Mouse (Mus musculus) thymus, postnatal 36 days (tissue): ENCODE data around the gene Prkce.

ENCODE experiments used
- DNase-seq, 2 experiments: peaks; one replicate each; pipeline ENCODE4 v3.0.0; 2022; ENCODE audit warnings: mixed read lengths in 2 of 2

Gene Prkce

DNA sequence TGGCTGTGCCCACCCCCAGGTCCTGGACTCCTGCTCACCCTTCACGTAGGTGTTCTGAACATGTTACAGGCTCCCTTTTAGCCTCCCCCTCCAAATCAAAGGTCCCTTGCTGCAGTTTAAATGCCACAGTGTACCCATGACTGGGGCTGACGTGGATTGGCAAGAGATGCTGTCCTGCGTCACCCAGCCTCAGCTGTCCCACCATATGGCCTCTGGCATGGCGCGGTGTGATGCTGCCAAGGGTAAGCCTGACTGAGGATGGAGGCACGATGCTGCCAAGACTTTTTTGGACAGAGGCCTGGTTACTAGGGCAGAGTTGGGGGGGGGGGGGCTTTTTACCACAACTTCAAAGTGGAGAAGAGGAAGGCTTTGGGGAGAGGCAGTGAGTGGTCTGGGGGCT, 98.5 kb downstream of the Prkce start:
- DNase-seq = no peak

DNA sequence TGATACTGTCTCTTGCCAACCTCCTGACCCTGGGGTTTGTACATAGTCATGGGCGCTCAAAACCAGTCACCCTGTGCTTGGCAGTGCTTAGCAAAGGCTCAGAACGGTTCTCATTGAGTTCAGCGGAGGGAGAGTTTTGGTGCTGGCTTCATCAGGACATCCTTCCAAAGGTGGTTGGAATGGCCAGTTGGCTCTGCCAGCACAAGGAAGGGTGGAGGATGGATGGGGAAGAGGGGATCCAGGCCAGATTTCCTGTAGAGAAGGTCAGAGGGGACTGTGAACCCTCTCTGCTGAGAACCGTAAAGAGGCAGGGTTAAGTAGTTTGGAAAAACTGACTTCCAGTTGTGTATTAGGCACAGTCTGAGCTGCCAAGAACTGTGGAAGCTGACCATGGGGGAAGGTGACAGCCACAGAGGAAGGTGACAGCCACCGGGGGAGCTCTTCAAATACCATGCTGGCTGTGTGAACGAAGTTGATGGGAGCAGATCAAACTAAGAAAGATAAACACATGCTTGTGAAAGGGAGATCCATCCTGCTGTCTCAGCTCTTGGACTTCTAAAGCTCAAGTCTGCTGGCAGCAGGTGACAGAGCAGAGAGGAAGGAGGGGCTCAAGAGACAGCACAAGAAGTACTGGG, 99.7 kb downstream of the Prkce start:
- no peak for DNase-seq

DNA sequence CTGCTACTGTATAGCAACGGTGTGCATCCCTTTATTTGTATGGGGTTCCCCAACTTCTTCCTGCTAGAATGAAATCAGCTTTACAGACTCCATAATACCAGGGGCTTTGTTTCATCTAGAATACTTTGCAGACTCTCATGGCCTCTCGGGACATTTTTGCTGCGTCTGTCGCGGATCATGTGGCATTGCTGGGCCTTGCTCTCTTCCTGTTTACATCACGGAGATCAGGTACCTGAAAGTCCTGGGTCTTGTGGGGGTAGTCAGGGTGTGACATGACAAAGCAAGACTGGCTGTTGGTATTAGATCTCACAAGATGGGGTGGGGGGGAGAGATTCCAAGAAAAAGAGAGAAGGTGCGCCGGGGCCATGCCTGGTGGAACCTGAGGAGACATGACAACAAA, 102.1 kb downstream of the Prkce start:
- DNase-seq = no peak

DNA sequence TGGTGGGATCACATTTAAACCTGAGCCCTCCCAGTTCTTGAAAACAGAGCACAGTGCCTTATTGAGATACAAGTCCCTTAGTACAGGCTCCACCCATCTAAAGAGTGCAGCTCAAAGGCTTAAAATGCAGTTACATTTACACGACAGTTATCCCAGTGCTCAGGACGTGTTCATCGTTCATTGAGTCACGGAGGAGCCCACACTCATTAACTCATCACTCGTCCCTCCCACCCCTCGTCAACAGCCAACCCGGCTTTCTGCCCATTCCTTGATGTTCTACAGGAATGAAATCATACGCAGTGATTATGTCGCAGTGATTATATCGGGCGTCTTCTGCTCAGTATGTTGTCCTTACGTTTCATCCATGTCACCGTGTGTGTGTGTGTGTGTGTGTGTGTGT, 102.9 kb downstream of the Prkce start:
- no peak for DNase-seq

DNA sequence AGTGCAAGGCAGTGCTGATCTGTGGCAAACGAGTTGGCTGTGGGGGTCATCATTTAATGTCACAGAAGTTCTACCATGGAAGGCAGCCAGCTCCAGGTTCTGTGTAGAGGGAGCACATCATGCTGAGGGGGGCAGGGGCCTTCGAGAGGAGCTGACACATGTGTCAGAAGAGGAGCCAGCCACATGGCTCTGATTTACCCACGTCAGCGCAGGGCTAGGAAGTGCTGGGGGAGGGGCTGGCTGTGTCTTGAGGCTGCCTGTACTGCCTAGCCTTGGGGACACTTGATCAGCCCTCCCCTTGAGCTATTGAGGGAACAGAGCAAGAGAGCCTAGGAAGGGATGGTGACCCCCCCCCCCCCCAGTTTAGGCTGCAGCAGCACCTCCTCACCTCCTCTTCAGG, 103.7 kb downstream of the Prkce start:
- no peak for DNase-seq

DNA sequence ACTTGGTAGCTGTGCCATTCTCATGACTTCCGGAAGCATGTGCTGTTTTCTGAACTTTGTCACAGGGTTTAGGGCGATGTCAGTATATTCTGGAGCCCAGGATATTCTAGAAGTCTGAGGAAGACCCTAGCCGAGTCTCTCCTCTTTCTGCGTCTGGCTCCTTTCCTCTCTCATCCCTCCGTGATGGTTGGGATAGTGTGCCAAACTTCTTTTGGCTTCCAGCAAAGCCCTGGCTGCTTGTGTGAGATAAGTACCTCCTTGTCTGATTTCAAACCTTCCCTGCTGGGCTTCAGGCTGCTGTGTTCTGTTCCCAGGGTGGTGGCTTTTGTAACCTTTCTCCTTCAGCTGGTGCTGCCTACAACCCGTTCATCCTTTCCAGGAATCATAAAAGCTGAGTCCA, 105.4 kb downstream of the Prkce start:
- DNase-seq = no peak

DNA sequence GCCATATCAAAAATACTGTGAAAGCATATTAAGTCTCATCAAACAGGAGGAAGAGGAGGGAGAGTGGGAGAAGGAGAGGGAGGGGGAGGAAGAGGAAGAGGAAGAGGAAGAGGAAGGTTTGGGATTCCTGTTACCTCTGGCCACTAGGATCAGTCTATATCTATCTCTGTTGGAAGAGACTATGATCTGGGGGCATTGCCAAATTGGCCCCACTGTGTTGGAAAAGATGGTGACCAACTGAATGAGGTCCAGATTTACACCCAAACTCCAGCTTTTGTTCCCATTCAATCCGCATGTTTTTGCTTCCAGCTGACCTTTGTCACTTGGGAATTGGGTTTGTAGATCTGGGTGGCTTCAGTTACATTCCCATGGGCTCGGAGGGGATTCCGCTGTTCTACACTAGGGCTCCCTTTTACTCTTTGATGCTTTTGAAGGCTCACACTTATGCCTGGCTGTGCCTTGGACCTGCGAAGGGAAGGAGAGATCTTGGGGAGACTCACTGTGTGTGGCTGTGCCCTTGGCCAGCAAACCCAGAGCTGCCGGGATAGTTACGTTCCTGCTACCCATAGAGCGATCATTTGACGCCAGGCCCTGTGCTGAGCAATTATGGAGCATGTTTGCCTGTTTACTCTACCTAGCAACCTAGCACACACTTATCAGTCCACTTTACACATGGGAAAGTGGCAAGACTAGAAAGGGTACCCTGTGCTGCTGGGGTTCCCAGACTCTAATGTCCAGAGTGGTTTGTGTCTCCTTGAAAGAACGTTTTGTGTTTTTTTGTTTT, 106.2 kb downstream of the Prkce start:
- no peak for DNase-seq

DNA sequence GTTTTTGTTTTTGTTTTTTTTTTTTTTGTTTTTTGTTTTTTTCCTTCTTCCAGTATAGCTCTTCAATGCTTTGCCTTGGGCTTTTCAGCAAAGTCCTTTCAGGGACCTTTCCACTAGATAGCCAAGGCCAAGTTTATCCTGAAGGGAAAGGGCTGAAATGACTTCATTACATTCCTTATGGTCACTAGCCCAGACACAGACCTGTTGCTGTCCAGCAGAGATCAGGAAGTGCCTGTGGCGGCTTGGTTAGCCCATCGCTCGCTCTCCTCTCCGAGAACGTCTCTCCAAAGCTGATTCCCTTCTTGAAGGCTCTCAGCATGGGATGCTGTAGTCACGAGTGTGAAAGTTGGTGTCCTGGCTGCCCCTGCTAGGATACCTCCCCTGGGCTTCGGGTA, 106.8 kb downstream of the Prkce start:
- DNase-seq = no peak

DNA sequence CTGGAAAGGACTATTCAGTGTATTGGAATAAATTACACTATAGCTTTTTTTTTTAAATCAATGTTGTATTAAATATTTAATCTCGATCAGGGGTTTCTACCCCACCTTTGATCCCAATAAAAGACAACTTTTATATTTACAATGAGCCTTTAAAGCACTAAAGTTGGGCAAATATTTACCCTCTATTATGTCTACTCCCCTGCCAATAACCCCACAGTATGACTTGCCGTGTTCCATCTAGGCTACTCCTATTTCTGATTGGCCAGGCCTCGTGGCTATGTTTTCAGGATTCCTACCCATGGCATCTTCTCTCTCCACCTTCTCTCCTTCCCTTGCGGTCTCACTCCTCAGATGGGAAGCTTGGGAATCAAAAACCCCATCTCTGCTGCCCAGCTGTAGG, 108.8 kb downstream of the Prkce start:
- no peak for DNase-seq

DNA sequence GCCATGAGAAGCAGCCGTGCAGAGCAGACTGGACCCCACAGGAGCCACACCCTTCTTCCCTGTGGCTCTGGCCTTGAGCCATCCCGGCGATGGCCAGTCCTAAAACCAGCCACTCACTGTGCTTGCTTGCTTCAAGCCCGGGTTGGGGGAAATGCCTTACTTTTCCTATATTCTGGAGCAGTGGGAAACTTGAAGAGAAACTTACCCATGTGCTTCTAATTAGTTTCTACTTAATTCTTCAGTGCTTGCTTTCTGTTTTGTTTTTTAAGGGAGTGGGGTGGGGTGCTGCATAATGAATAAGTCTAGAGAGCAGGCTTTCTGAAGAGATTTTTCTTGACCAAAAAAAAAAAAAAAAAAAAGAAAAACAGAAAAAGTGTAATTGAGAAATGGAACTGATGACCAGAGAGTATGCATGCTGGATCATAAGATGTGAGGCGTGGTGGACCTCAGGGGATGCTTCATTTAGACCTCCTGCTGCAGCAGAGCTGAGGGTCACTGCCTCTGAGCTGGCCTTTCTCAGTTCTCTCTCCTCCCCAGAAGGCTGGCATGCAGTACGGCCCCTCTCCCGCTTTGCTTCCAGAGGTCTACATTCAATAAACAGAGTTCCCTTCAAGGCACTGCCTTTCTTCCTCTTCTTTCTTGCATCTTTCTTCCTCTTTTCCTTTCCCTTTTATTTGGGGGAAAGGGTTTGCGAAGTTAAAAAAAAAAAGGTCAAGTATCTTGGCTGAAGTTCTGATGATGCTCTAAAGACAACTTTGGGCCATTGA, 109.6 kb downstream of the Prkce start:
- no peak for DNase-seq

DNA sequence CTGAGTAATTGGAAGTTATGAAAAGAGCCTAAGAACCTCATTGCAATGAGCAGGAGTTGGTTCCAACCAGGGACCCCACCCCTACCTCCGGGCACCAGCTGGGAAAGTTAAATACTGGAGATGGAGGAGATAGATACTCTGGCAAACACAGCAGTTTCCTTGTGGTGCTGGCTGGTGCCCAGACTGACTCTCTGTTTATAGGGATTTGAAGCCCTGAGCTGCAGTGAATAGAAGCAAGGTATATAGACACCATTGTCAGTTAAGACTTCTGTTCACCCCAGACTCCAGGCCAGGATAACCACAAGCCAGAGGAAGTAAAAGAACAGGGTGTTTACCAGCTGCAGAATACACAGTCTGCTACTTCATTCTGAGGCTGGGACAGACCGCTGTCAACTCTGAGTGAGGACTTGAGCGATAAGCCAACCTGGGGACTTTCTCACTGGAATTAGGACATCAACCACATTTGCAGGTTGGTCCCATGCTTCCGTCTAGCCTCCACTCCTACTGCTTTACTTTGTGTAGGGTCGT, 110.5 kb downstream of the Prkce start:
- DNase-seq = peak in 1 of 2 experiments; percentile 15

DNA sequence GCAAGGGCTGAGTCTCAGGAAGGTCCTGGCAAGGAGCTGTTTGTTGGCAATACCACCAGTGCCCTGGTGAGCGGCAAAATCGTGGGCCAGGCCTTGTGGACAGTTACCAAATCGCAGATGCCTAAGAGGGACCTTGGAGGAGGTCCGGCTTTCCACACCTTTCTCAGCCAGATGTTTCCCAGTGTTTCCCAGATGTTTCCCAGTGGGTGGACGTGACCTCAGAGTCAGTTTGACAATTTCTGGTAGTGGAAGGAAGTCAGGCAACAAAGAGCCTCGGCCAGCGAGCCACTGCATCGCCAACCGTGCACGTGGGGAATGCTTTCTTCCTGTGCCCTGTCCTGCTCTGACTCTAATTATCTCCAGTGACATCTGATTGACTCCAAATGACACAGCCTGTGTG, 112.2 kb downstream of the Prkce start:
- no peak for DNase-seq

DNA sequence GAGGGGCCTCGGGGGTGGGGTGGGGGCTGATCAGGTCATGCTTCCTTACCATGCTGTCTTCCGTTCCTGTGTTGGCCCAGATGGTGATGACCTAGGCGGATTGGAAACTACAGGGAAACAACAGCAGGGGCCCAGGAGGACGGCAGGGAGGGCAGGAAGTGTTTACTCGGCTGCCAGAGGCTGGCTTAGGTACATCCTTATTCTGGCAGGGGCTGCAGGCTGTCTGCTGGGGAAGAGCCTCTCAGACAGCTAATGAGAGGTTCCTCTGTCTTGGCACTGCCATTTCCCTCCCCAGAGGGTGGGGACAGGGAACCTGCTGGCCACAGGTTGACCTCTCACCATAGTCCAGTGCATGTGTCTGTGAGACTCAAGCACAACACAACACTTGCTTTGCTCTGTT, 116.2 kb downstream of the Prkce start:
- DNase-seq = no peak

DNA sequence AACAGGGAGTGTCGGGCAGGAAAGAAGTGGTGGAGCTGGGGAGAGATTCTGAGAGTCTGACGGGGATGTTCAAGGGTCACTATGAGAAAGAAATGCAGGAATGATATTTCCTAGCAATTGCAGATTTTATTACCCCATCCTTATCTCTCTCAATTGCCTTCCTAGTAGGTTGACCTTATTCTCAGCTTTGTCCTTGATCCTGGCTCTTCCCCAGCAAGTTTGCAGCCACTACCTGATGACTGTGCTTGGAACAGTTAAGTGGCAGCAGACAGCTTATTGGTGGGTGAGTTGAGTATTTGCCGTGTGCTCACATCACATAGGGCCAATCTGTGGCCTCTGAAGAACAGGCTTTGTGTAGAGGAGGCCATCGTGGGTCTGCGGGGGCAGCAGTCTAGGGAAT, 117.5 kb downstream of the Prkce start:
- DNase-seq = no peak

DNA sequence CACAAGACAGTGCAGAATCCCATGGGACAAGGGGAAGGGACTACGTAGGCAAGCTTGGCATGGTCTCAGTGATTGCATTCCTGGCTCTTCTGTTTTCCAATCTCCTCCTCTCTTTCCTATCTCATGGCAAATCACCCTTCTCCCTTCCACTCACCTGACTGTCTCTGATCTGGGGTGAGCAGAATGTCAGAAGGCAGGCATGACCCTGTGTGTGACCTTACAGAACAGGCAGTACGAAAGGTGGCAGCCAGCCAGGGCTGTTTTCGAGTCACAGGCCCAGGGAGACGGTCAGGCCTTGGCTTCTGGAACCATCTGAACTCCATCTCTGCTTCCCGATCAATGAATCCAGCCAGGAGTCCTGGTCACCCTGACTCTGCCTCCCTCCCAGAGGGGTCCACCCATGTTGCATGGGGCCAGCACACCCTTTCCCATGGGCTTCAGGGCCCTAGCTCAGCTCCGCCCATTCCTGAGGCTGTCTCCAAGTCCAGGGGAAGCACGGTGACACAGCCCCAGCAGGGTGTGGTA, 119.2 kb downstream of the Prkce start:
- DNase-seq = no peak

DNA sequence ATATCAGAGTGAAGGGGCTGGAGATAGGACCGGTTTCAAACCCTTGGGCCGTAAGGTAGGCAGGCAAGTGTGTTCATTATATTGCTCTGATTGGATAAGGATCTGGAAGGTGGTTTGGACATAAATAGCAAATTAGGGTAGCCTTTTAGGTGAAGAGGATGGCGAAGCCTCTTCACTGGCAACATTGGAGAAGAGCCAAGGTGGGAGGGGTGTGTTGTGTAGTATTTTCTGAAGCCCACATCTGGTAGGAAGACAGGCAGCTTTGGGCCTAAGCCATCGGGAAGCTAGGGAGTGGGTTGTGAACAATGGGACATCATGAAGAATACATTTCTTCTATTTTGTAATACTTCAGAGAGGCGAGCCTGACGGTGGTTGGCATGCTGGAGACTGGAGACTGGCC, 125.1 kb downstream of the Prkce start:
- DNase-seq = no peak

DNA sequence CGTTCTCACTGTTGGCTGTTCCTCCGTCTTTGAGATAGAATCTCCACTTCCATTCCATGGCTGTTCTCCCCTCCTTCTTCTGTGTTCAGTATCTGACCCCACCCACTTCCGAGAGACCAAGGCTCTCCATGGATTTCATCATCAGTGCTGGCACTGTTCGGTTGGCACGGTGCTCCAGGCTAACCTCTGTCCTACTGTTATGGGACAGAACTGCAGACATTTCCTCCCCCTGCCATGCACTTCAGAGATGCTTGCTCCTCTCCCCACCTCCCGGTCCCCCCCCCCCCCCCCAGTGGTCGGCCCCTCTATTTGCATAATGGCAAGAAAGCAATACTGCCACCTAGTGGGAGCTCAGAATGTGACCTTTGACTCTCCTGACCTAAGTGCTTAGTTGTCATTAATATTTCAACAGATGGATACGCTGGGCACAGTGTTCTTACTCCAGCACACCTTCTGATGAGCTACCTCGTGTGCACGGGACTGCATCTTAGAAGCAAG, 125.7 kb downstream of the Prkce start:
- peak; percentile 32 to 44 for DNase-seq

DNA sequence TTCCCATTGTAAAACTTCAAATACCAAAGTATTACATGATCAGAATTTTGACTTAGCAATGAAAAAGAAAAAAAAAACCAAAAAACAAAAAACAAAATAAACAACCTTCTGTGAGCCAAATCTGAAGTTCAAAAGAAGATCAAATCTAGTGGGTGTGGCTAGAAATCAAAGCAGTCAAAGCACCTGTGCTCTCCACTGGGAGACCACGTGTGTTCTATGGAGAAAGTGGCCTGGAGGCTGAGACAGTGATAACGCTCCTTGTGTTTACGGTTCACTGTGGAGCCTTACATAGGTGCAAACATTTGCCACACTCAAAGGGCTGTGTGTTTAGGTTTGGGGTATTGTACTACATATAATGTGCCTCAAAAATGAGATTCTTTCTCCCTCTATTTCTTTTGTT, 132.0 kb downstream of the Prkce start:
- no peak for DNase-seq

DNA sequence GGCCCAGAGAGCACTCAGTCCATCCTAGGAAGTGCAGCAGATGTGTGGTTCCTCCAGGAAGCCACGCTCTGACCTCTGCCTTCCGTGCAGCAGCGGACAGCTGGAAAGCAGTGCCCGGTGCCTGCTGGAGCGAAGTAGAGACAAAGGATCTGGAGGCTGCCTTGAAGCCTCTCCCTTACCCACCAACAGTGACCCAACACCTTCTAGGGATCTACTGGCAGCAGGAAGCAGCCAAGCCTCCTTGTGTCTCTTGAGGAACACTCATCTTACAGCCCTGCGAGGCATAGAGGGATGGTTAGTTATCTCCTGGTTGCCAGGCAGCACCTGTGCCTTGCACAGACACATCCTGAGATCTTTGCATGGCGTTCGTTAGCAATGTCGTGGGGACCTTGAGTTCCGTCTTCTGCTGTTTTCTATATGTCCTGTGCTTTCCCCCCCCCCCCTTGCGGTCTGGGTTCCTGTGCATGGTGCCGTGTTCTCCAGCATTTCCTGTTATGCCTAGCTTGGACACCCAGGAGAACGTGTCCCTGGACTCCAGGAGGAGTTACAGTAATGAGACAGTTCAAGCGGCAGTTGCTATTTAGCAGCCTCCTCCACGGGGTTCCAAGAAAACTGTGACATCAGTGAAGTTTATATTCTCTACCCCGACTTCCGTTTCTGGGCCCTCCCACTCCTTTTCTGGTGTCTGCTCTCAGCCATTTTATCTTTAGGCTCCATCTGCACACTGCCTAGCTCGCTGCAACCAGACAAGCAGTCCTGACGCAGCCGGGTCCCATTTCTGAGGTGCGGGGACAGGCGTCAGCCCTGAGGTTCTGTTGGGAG, 133.4 kb downstream of the Prkce start:
- peak; percentile 52 to 55 for DNase-seq

DNA sequence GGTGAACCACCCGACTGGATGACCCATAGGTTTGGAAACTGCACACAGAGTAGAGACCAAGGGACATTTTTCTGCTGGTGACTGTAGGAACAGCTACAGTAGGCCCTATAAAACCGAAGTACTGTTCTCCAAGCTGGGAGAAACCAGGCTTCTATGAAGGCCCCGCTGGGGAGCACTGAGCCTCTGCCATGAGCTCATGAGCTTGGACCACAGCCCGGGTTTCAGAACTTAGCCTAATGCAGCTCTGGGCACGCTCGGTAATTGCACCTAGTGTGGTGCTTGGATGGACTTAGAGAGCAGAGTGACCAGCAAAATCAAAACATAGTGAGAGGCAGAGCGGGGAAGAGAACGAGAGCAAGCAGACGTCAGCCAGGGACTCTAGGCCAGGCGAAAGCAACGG, 134.7 kb downstream of the Prkce start:
- DNase-seq = no peak

DNA sequence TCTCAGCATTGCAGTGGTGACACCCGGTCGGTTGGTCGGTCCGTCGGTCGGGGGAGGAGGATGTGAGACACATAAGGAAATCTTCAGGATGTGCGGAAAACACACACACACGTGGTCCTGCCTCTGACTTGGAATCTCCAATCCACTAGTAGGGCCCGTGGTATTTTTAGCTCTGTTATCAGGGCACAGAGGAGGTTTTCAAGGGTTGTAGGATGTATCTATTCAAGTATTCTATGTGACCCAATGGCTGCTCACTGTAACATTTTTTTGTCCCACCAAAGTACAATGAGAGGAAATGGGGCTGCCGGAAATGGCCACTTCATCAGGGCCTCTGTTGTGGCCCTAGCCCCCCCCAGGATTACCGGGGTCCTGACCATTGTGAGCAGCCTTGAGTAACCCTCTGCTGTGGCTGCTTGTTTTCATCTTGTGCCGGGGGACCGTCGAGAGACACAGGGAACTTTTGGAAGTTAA, 135.3 kb downstream of the Prkce start:
- no peak for DNase-seq
